Mouse (Mus musculus) kidney, adult 2 months (tissue): ENCODE results near the gene Slc35a3. TPM values are rescaled to one million over a fixed set of nuclear protein-coding genes. Genes with fewer than 3 reads are reported as not detected.

Experiments used
- DNase-seq: peaks from one replicate; pipeline ENCODE4 v3.0.0; 2021
- H3K27ac ChIP-seq: fragments of 200-500 bp; 2 replicates; pipeline ENCODE4 v1.5.1; 2012; ENCODE audit warnings: low read depth, low read length, control low read depth, inconsistent platforms; ENCODE audit not compliant: insufficient read depth
- H3K27me3 ChIP-seq: fragments of 200-500 bp; replicated peaks from 2 replicates; pipeline ENCODE4 v1.6.1; 2012; ENCODE audit warnings: mild to moderate bottlenecking, moderate library complexity, low read length, inconsistent platforms; ENCODE audit not compliant: control insufficient read depth, insufficient read depth
- H3K36me3 ChIP-seq: fragments of 200-500 bp; 2 replicates; pipeline ENCODE4 v1.6.1; 2012; ENCODE audit warnings: mild to moderate bottlenecking, moderate library complexity, low read length, inconsistent platforms; ENCODE audit not compliant: control insufficient read depth, insufficient read depth
- H3K4me1 ChIP-seq: fragments of 200-500 bp; 2 replicates; pipeline ENCODE4 v1.6.1; 2011; ENCODE audit warnings: low read length; ENCODE audit not compliant: control insufficient read depth, insufficient read depth
- H3K4me3 ChIP-seq: fragments of 200-500 bp; 2 replicates; pipeline ENCODE4 v1.5.1; 2011; ENCODE audit warnings: mild to moderate bottlenecking, low read depth, low read length, control low read depth; ENCODE audit not compliant: insufficient read depth
- CTCF ChIP-seq: fragments of 200-500 bp; conservative IDR thresholded peaks from 2 replicates; pipeline ENCODE4 v1.5.1; 2011; ENCODE audit warnings: low read depth, mild to moderate bottlenecking, control low read depth, low read length, moderate library complexity, mixed read lengths; ENCODE audit not compliant: insufficient read depth, insufficient read length
- POLR2A ChIP-seq: fragments of 200-500 bp; IDR thresholded peaks from one replicate; pipeline ENCODE4 v1.6.1; 2011; ENCODE audit warnings: low read depth, low read length, control low read depth
- WGBS: fragments of 180-500 bp; shearing (Covaris S2); methylation state at CpG from one replicate; pipeline ENCODE4 v1.1.7; 2018; 5-methylcytosine and 5-hydroxymethylcytosine counted together
- polyA plus RNA-seq: library from polyadenylated mRNA; depleted of rRNA; stranded (reverse); fragments of >200 nt; gene quantifications from 2 replicates; pipeline ENCODE4 v1.2.3, GENCODE M21; 2012

Slc35a3 gene
- polyA plus RNA-seq, 1 experiment, result 15.7 TPM

- Histone ChIP-seq H3K4me1 (peaks cover 3% of the 10 kb centered on the region; the same call in 1 of the 2 replicates), H3K36me3 (no peaks in the 10 kb centered on the region; the same call in none of the 2 replicates), H3K27me3 (no peaks in the 10 kb centered on the region), H3K4me3 (no peak overlapping the region), H3K27ac (no peak overlapping the region)
- WGBS, result 64% methylated on average over 5 of the region's 5 CpGs
- DNase-seq, result no peak
- TF ChIP-seq CTCF, result no peak
Observed at GRCm38 (mm10) chr3:116653278-116653945, 59.2 kb downstream of the Slc35a3 start.

- Histone ChIP-seq H3K4me3 (no peak overlapping the region), H3K4me1 (no peaks in the 10 kb centered on the region), H3K36me3 (no peaks in the 10 kb centered on the region; the same call in none of the 2 replicates), H3K27ac (no peak overlapping the region), H3K27me3 (no peaks in the 10 kb centered on the region)
- TF ChIP-seq POLR2A (no peak), CTCF (no peak)
- WGBS, result 66% methylated on average over 3 of the region's 3 CpGs
- no peak for DNase-seq
Observed at GRCm38 (mm10) chr3:116652033-116652446, 60.6 kb downstream of the Slc35a3 start.

GRCm38 (mm10) chr3:116650698-116651097 lies 61.9 kb downstream of the Slc35a3 start:
- Histone ChIP-seq H3K4me1 (no peaks in the 10 kb centered on the region), H3K4me3 (no peak overlapping the region), H3K27me3 (no peaks in the 10 kb centered on the region), H3K27ac (no peak overlapping the region), H3K36me3 (peaks cover 1% of the 10 kb centered on the region)
- TF ChIP-seq POLR2A (no peak), CTCF (no peak)
- 95% methylated on average over 9 of the region's 9 CpGs for WGBS
- DNase-seq, result no peak

- WGBS, result 92% methylated on average over 7 of the region's 7 CpGs
- peaks cover 5% of the 10 kb centered on the region for H3K36me3 ChIP-seq
- H3K27ac ChIP-seq, result no peak overlapping the region
- H3K4me1 ChIP-seq, result no peaks in the 10 kb centered on the region
- no peak for DNase-seq
- H3K27me3 ChIP-seq, result no peaks in the 10 kb centered on the region
- no peak overlapping the region for H3K4me3 ChIP-seq
- TF ChIP-seq CTCF (no peak), POLR2A (no peak)
Observed at GRCm38 (mm10) chr3:116648805-116649204, 63.8 kb downstream of the Slc35a3 start.

- H3K4me1 ChIP-seq, result no peaks in the 10 kb centered on the region
- no peaks in the 10 kb centered on the region for H3K27me3 ChIP-seq
- 100% methylated on average over 1 of the region's 1 CpGs for WGBS
- H3K4me3 ChIP-seq, result no peak overlapping the region
- H3K27ac ChIP-seq, result no peak overlapping the region
- DNase-seq, result no peak
- H3K36me3 ChIP-seq, result peaks cover 7% of the 10 kb centered on the region
- TF ChIP-seq POLR2A (no peak), CTCF (no peak)
Observed at GRCm38 (mm10) chr3:116646387-116646786, 66.2 kb downstream of the Slc35a3 start.

- H3K27me3 ChIP-seq, result no peaks in the 10 kb centered on the region
- H3K4me3 ChIP-seq, result no peak overlapping the region
- no peaks in the 10 kb centered on the region for H3K4me1 ChIP-seq
- no peak overlapping the region for H3K27ac ChIP-seq
- no peak for DNase-seq
- 92% methylated on average over 2 of the region's 2 CpGs for WGBS
- TF ChIP-seq CTCF, result no peak
- no peak for TF ChIP-seq POLR2A
- H3K36me3 ChIP-seq, result peaks cover 13% of the 10 kb centered on the region
Observed at GRCm38 (mm10) chr3:116642373-116642772, 70.3 kb downstream of the Slc35a3 start.

- TF ChIP-seq CTCF, result no peak
- no peak for TF ChIP-seq POLR2A
- WGBS, result 83% methylated on average over 6 of the region's 6 CpGs
- no peak overlapping the region for H3K4me3 ChIP-seq
- H3K27me3 ChIP-seq, result no peaks in the 10 kb centered on the region
- no peak overlapping the region for H3K27ac ChIP-seq
- peaks cover 13% of the 10 kb centered on the region for H3K36me3 ChIP-seq
- DNase-seq, result no peak
- H3K4me1 ChIP-seq, result no peaks in the 10 kb centered on the region
Observed at GRCm38 (mm10) chr3:116641811-116642371, 70.7 kb downstream of the Slc35a3 start.
